ENCODE assay signal across 8 mouse cellular contexts in genomic region chr2:160760433-160761184, GRCm38 (mm10). TPM values are rescaled to one million over a fixed set of nuclear protein-coding genes. Genes with fewer than 3 reads are reported as not detected.
DNase-seq lines count a peak whose midpoint lies in the region; ATAC-seq and TF ChIP-seq lines count a peak whose summit lies in the region.

No protein-coding gene starts in this region.

- no peaks in the 10 kb centered on the region for H3K9me3 ChIP-seq in intestine, postnatal 0 days (ENCODE audit: control insufficient read depth)
- H3K9me3 ChIP-seq in intestine, embryonic 16.5 days (ENCODE audit: control insufficient read depth, low read length), result no peaks in the 10 kb centered on the region
- no peaks in the 10 kb centered on the region for H3K9me3 ChIP-seq in ES-Bruce4 (replicated peaks; ENCODE audit: control insufficient read depth, insufficient read depth, low read length, poor library complexity, severe bottlenecking)
- H3K9me3 ChIP-seq in liver, postnatal 0 days (ENCODE audit: low read length), result no peaks in the 10 kb centered on the region
- H3K9me3 ChIP-seq in hindbrain, embryonic 12.5 days (replicated peaks), result no peaks in the 10 kb centered on the region

- TF ChIP-seq EP300 in ES-Bruce4 (IDR thresholded peaks at IDR 0.05; ENCODE audit: insufficient read depth, low read depth, low read length), result no peak
- no peak for TF ChIP-seq EP300 in liver, postnatal 0 days (IDR thresholded peaks at IDR 0.05; ENCODE audit: low read depth)

- H3K36me3 ChIP-seq in intestine, postnatal 0 days (ENCODE audit: control insufficient read depth, insufficient read depth), result peaks cover 81% of the 10 kb centered on the region
- H3K36me3 ChIP-seq in intestine, embryonic 16.5 days (ENCODE audit: control insufficient read depth, insufficient read depth, low read length), result peaks cover 25% of the 10 kb centered on the region
- H3K36me3 ChIP-seq in ES-Bruce4 (ENCODE audit: control insufficient read depth, insufficient read depth, low read length, poor library complexity, severe bottlenecking), result peaks cover 34% of the 10 kb centered on the region
- peaks cover 29% of the 10 kb centered on the region for H3K36me3 ChIP-seq in liver, postnatal 0 days (replicated peaks; ENCODE audit: insufficient read depth, low read length)
- H3K36me3 ChIP-seq in hindbrain, embryonic 12.5 days, result peaks cover 93% of the 10 kb centered on the region

- 85% methylated on average over 9 of the region's 9 CpGs for WGBS in intestine, postnatal 0 days
- WGBS in intestine, embryonic 16.5 days, result 84% methylated on average over 9 of the region's 9 CpGs
- WGBS in liver, postnatal 0 days (ENCODE audit: insufficient replicate concordance), result 76% methylated on average over 9 of the region's 9 CpGs
- WGBS in hindbrain, embryonic 12.5 days, result 91% methylated on average over 9 of the region's 9 CpGs

- peak; percentile 85 for TF ChIP-seq CTCF in intestine, postnatal 0 days (IDR thresholded peaks at IDR 0.05; ENCODE audit: low read depth)
- peak; percentile 39 for TF ChIP-seq CTCF in ES-Bruce4 (IDR thresholded peaks at IDR 0.05; ENCODE audit: low read depth, low read length)
- peak; percentile 44; the same call in 1 of the 2 replicates for TF ChIP-seq CTCF in embryonic fibroblast, embryonic 13.5 days (IDR thresholded peaks at IDR 0.05; ENCODE audit: borderline replicate concordance, insufficient read depth, low read length)
- TF ChIP-seq CTCF in liver, postnatal 0 days (IDR thresholded peaks at IDR 0.05; ENCODE audit: low read depth), result peak; percentile 78

- no peaks in the 10 kb centered on the region for H3K4me1 ChIP-seq in intestine, postnatal 0 days (replicated peaks; ENCODE audit: control insufficient read depth, insufficient read depth, low read length)
- H3K4me1 ChIP-seq in intestine, embryonic 16.5 days (ENCODE audit: control insufficient read depth, insufficient read depth, low read length), result no peaks in the 10 kb centered on the region
- H3K4me1 ChIP-seq in ES-Bruce4 (ENCODE audit: control insufficient read depth, insufficient read depth, low read length), result no peaks in the 10 kb centered on the region
- no peaks in the 10 kb centered on the region for H3K4me1 ChIP-seq in embryonic fibroblast, embryonic 13.5 days (ENCODE audit: control insufficient read depth, insufficient read depth, low read length)
- no peaks in the 10 kb centered on the region for H3K4me1 ChIP-seq in liver, postnatal 0 days (ENCODE audit: insufficient read depth)
- H3K4me1 ChIP-seq in hindbrain, embryonic 12.5 days, result no peaks in the 10 kb centered on the region

- DNase-seq in 3T3-L1 (ENCODE audit: low read depth, low spot score), result peak; percentile 49
- peak; percentile 50 for DNase-seq in liver, postnatal 0 days
- peak; percentile 49 for DNase-seq in thymus, postnatal 14 days

- TF ChIP-seq POLR2A in ES-Bruce4 (IDR thresholded peaks at IDR 0.05; ENCODE audit: insufficient read depth, low read length), result no peak
- TF ChIP-seq POLR2A in embryonic fibroblast, embryonic 13.5 days (IDR thresholded peaks at IDR 0.05; ENCODE audit: low read depth, low read length), result no peak

- H3K4me3 ChIP-seq in intestine, postnatal 0 days (ENCODE audit: low read depth, low read length), result no peak overlapping the region
- H3K4me3 ChIP-seq in intestine, embryonic 16.5 days (ENCODE audit: low read length), result no peak overlapping the region
- H3K4me3 ChIP-seq in ES-Bruce4 (ENCODE audit: low read depth, low read length), result no peak overlapping the region
- no peak overlapping the region for H3K4me3 ChIP-seq in embryonic fibroblast, embryonic 13.5 days (ENCODE audit: insufficient read depth, low read length)
- no peak overlapping the region for H3K4me3 ChIP-seq in liver, postnatal 0 days (ENCODE audit: low read depth, low read length)
- no peak overlapping the region for H3K4me3 ChIP-seq in hindbrain, embryonic 12.5 days

- no peaks in the 10 kb centered on the region for H3K27me3 ChIP-seq in intestine, postnatal 0 days (replicated peaks; ENCODE audit: control insufficient read depth, insufficient read depth, low read length)
- H3K27me3 ChIP-seq in intestine, embryonic 16.5 days (replicated peaks; ENCODE audit: control insufficient read depth, insufficient read depth, low read length), result no peaks in the 10 kb centered on the region
- no peaks in the 10 kb centered on the region for H3K27me3 ChIP-seq in ES-Bruce4 (ENCODE audit: control insufficient read depth, insufficient read depth, low read length, poor library complexity, severe bottlenecking)
- no peaks in the 10 kb centered on the region for H3K27me3 ChIP-seq in liver, postnatal 0 days (ENCODE audit: insufficient read depth, low read length)
- H3K27me3 ChIP-seq in hindbrain, embryonic 12.5 days, result no peaks in the 10 kb centered on the region

- no peak overlapping the region for H3K9ac ChIP-seq in intestine, postnatal 0 days (ENCODE audit: low read depth, low read length)
- H3K9ac ChIP-seq in intestine, embryonic 16.5 days (ENCODE audit: low read depth, low read length), result no peak overlapping the region
- H3K9ac ChIP-seq in ES-Bruce4 (ENCODE audit: low read depth, poor library complexity, severe bottlenecking), result no peak overlapping the region
- no peak overlapping the region for H3K9ac ChIP-seq in liver, postnatal 0 days (replicated peaks)
- H3K9ac ChIP-seq in hindbrain, embryonic 12.5 days, result no peak overlapping the region

- no peak overlapping the region for H3K27ac ChIP-seq in intestine, postnatal 0 days (ENCODE audit: low read depth, low read length)
- H3K27ac ChIP-seq in intestine, embryonic 16.5 days (ENCODE audit: low read length), result no peak overlapping the region
- no peak overlapping the region for H3K27ac ChIP-seq in ES-Bruce4 (ENCODE audit: insufficient read depth, low read length)
- no peak overlapping the region for H3K27ac ChIP-seq in embryonic fibroblast, embryonic 13.5 days (ENCODE audit: insufficient read depth, low read length)
- H3K27ac ChIP-seq in liver, postnatal 0 days (ENCODE audit: low read depth), result no peak overlapping the region
- H3K27ac ChIP-seq in hindbrain, embryonic 12.5 days, result no peak overlapping the region

- no peak for ATAC-seq in intestine, postnatal 0 days
- no peak for ATAC-seq in intestine, embryonic 16.5 days
- ATAC-seq in liver, postnatal 0 days, result peak; percentile 62
- no peak for ATAC-seq in hindbrain, embryonic 12.5 days (ENCODE audit: low FRiP score)

- no peak overlapping the region for H3K4me2 ChIP-seq in intestine, postnatal 0 days (replicated peaks; ENCODE audit: low read depth)
- H3K4me2 ChIP-seq in intestine, embryonic 16.5 days (ENCODE audit: low read depth, low read length), result no peak overlapping the region
- H3K4me2 ChIP-seq in liver, postnatal 0 days (ENCODE audit: low read depth, low read length), result no peak overlapping the region
- no peak overlapping the region for H3K4me2 ChIP-seq in hindbrain, embryonic 12.5 days (replicated peaks)

RNA-seq across cellular contexts. Expression of gene Plcg1, which starts 29.5 kb away (rescaled TPM):
- polyA plus RNA-seq in intestine, postnatal 0 days (2015; fragmentation: Nextera tagmentation; extraction: Ambion mirVana), result 10.9 and 13.3 TPM in 2 replicates
- 16.5 and 20.0 TPM in 2 replicates for polyA plus RNA-seq in intestine, embryonic 16.5 days (2015; fragmentation: Nextera tagmentation; extraction: Ambion mirVana)
- 76.8 and 82.1 TPM in 2 replicates for polyA plus RNA-seq in ES-Bruce4 (2011; ENCODE audit: insufficient read depth, insufficient read length, low read depth, missing spikeins)
- polyA plus RNA-seq in embryonic fibroblast, embryonic 13.5 days (2011; ENCODE audit: insufficient read length, low read depth, missing spikeins), result 55.6 and 59.7 TPM in 2 replicates
- 5.0 and 6.6 TPM in 2 replicates for polyA plus RNA-seq in liver, postnatal 0 days (2015; fragmentation: Nextera tagmentation; extraction: Ambion mirVana)
- polyA plus RNA-seq in hindbrain, embryonic 12.5 days (2016; fragmentation: Nextera tagmentation; extraction: Ambion mirVana), result 119 and 122 TPM in 2 replicates
